Mouse (Mus musculus) lung, embryonic 15.5 days (tissue): ENCODE results near the gene Arl15. TPM values are rescaled to one million over a fixed set of nuclear protein-coding genes. Genes with fewer than 3 reads are reported as not detected.

ENCODE experiments used
- ATAC-seq: fragments of 200-750 bp; cut with Nextera tagmentation; 2 replicates; pipeline ENCODE4 v1.8.0; 2017; ENCODE audit warnings: moderate number of reproducible peaks, borderline replicate concordance; ENCODE audit not compliant: low FRiP score, low TSS enrichment; ENCODE audit errors: extremely low read depth
- H3K27ac ChIP-seq: fragments of 300-500 bp; sonication (generic); 2 replicates; pipeline ENCODE4 v1.5.1; 2015; ENCODE audit warnings: moderate library complexity, mild to moderate bottlenecking, inconsistent platforms
- H3K27me3 ChIP-seq: fragments of 300-500 bp; sonication (generic); 2 replicates; pipeline ENCODE4 v1.6.1; 2015; ENCODE audit warnings: inconsistent platforms
- H3K36me3 ChIP-seq: fragments of 300-500 bp; sonication (generic); 2 replicates; pipeline ENCODE4 v1.6.1; 2015; ENCODE audit warnings: inconsistent platforms
- H3K4me1 ChIP-seq: fragments of 300-500 bp; sonication (generic); 2 replicates; pipeline ENCODE4 v1.6.1; 2015; ENCODE audit warnings: inconsistent platforms
- H3K4me2 ChIP-seq: fragments of 300-500 bp; sonication (generic); 2 replicates; pipeline ENCODE4 v1.6.1; 2015; ENCODE audit warnings: inconsistent platforms, mild to moderate bottlenecking, moderate library complexity
- H3K4me3 ChIP-seq: fragments of 300-500 bp; sonication (generic); 2 replicates; pipeline ENCODE4 v1.5.1; 2015; ENCODE audit warnings: mild to moderate bottlenecking, inconsistent platforms
- H3K9ac ChIP-seq: fragments of 300-500 bp; sonication (generic); 2 replicates; pipeline ENCODE4 v1.6.1; 2015; ENCODE audit warnings: inconsistent platforms
- H3K9me3 ChIP-seq: fragments of 300-500 bp; sonication (generic); 2 replicates; pipeline ENCODE4 v1.6.1; 2016; ENCODE audit warnings: inconsistent platforms
- WGBS: fragments of 180-500 bp; shearing (Covaris S2); methylation state at CpG from one replicate; pipeline ENCODE4 v1.1.7; 2015; 5-methylcytosine and 5-hydroxymethylcytosine counted together
- polyA plus RNA-seq: library from polyadenylated mRNA; unstranded; fragments of >200 nt; fragmentation: Nextera tagmentation; extraction: Ambion mirVana; gene quantifications from 2 replicates; pipeline ENCODE4 v1.2.1, GENCODE M21; 2015

Arl15 gene
- polyA plus RNA-seq, 1 experiment from 2014 or later = 10.6 TPM

- H3K9me3 ChIP-seq = no peaks in the 10 kb centered on the region
- H3K9ac ChIP-seq = no peak overlapping the region
- H3K4me1 ChIP-seq = no peaks in the 10 kb centered on the region
- H3K4me3 ChIP-seq = no peak overlapping the region
- ATAC-seq = no peak
- H3K4me2 ChIP-seq = no peak overlapping the region
- no peaks in the 10 kb centered on the region for H3K27me3 ChIP-seq
- 57% methylated on average over 6 of the region's 6 CpGs for WGBS
- H3K27ac ChIP-seq = no peak overlapping the region
- H3K36me3 ChIP-seq = no peaks in the 10 kb centered on the region
Observed at GRCm38 (mm10) chr13:114060258-114060657, 266.0 kb downstream of the Arl15 start.

GRCm38 (mm10) chr13:114061234-114061633, 266.9 kb downstream of the Arl15 start:
- no peaks in the 10 kb centered on the region for H3K36me3 ChIP-seq
- H3K4me3 ChIP-seq = no peak overlapping the region
- H3K4me2 ChIP-seq = no peak overlapping the region
- no peak overlapping the region for H3K9ac ChIP-seq
- ATAC-seq = no peak
- H3K9me3 ChIP-seq = no peaks in the 10 kb centered on the region
- H3K27ac ChIP-seq = no peak overlapping the region
- no peaks in the 10 kb centered on the region for H3K4me1 ChIP-seq
- 87% methylated on average over 7 of the region's 7 CpGs for whole genome bisulfite sequencing
- no peaks in the 10 kb centered on the region for H3K27me3 ChIP-seq

- no peak overlapping the region for H3K4me2 ChIP-seq
- no peaks in the 10 kb centered on the region for H3K9me3 ChIP-seq
- H3K4me1 ChIP-seq = no peaks in the 10 kb centered on the region
- no peak overlapping the region for H3K27ac ChIP-seq
- no peaks in the 10 kb centered on the region for H3K36me3 ChIP-seq
- no peak overlapping the region for H3K9ac ChIP-seq
- H3K4me3 ChIP-seq = no peak overlapping the region
- ATAC-seq = no peak
- 65% methylated on average over 9 of the region's 9 CpGs for WGBS
- no peaks in the 10 kb centered on the region for H3K27me3 ChIP-seq
Observed at GRCm38 (mm10) chr13:114064069-114064468, 269.8 kb downstream of the Arl15 start.

GRCm38 (mm10) chr13:114065012-114065411, 270.7 kb downstream of the Arl15 start:
- no peak for ATAC-seq
- WGBS = 37% methylated on average over 6 of the region's 6 CpGs
- Histone ChIP-seq H3K9me3 (no peaks in the 10 kb centered on the region), H3K27ac (no peak overlapping the region), H3K4me2 (no peak overlapping the region), H3K36me3 (no peaks in the 10 kb centered on the region), H3K4me3 (no peak overlapping the region), H3K9ac (no peak overlapping the region), H3K27me3 (no peaks in the 10 kb centered on the region), H3K4me1 (no peaks in the 10 kb centered on the region)

GRCm38 (mm10) chr13:114068421-114068820, 274.1 kb downstream of the Arl15 start:
- H3K9ac ChIP-seq = no peak overlapping the region
- H3K9me3 ChIP-seq = no peaks in the 10 kb centered on the region
- no peak for ATAC-seq
- no peak overlapping the region for H3K4me3 ChIP-seq
- H3K27me3 ChIP-seq = no peaks in the 10 kb centered on the region
- no peaks in the 10 kb centered on the region for H3K36me3 ChIP-seq
- no peak overlapping the region for H3K4me2 ChIP-seq
- no peaks in the 10 kb centered on the region for H3K4me1 ChIP-seq
- no peak overlapping the region for H3K27ac ChIP-seq
- WGBS = 94% methylated on average over 5 of the region's 5 CpGs

- WGBS = 89% methylated on average over 7 of the region's 7 CpGs
Observed at GRCm38 (mm10) chr13:114071439-114071838, 277.1 kb downstream of the Arl15 start.

GRCm38 (mm10) chr13:114074471-114074870, 280.2 kb downstream of the Arl15 start:
- no peak overlapping the region for H3K9ac ChIP-seq
- ATAC-seq = no peak
- H3K36me3 ChIP-seq = no peaks in the 10 kb centered on the region
- H3K4me1 ChIP-seq = no peaks in the 10 kb centered on the region
- H3K9me3 ChIP-seq = no peaks in the 10 kb centered on the region
- H3K4me2 ChIP-seq = no peak overlapping the region
- WGBS = 64% methylated on average over 8 of the region's 8 CpGs
- H3K4me3 ChIP-seq = no peak overlapping the region
- no peak overlapping the region for H3K27ac ChIP-seq
- H3K27me3 ChIP-seq = no peaks in the 10 kb centered on the region

More at GRCm38 (mm10) chr13:114071439-114071838, 277.1 kb downstream of the Arl15 start:
- H3K9me3 ChIP-seq = no peaks in the 10 kb centered on the region
- no peak for ATAC-seq
- no peaks in the 10 kb centered on the region for H3K4me1 ChIP-seq
- no peaks in the 10 kb centered on the region for H3K27me3 ChIP-seq
- H3K4me2 ChIP-seq = no peak overlapping the region
- no peak overlapping the region for H3K4me3 ChIP-seq
- H3K9ac ChIP-seq = no peak overlapping the region
- H3K36me3 ChIP-seq = no peaks in the 10 kb centered on the region
- H3K27ac ChIP-seq = no peak overlapping the region

GRCm38 (mm10) chr13:114075724-114076384, 281.5 kb downstream of the Arl15 start:
- no peak overlapping the region for H3K9ac ChIP-seq
- no peaks in the 10 kb centered on the region for H3K4me1 ChIP-seq
- H3K4me3 ChIP-seq = no peak overlapping the region
- no peak overlapping the region for H3K27ac ChIP-seq
- no peaks in the 10 kb centered on the region for H3K9me3 ChIP-seq
- H3K4me2 ChIP-seq = no peak overlapping the region
- ATAC-seq = no peak
- 66% methylated on average over 9 of the region's 9 CpGs for WGBS
- no peaks in the 10 kb centered on the region for H3K27me3 ChIP-seq
- no peaks in the 10 kb centered on the region for H3K36me3 ChIP-seq

GRCm38 (mm10) chr13:114077181-114077580, 282.9 kb downstream of the Arl15 start:
- Histone ChIP-seq H3K4me2 (no peak overlapping the region), H3K9ac (no peak overlapping the region), H3K9me3 (no peaks in the 10 kb centered on the region), H3K4me1 (no peaks in the 10 kb centered on the region), H3K27me3 (no peaks in the 10 kb centered on the region), H3K27ac (no peak overlapping the region), H3K4me3 (no peak overlapping the region), H3K36me3 (no peaks in the 10 kb centered on the region)
- 89% methylated on average over 9 of the region's 9 CpGs for WGBS
- ATAC-seq = no peak

- Histone ChIP-seq H3K9me3 (no peaks in the 10 kb centered on the region), H3K4me3 (no peak overlapping the region), H3K9ac (no peak overlapping the region), H3K4me2 (no peak overlapping the region), H3K27ac (no peak overlapping the region), H3K4me1 (no peaks in the 10 kb centered on the region), H3K27me3 (no peaks in the 10 kb centered on the region), H3K36me3 (no peaks in the 10 kb centered on the region)
- WGBS = 69% methylated on average over 17 of the region's 17 CpGs
- ATAC-seq = no peak; the same call in 1 of the 2 replicates
Observed at GRCm38 (mm10) chr13:114077584-114078270, 283.4 kb downstream of the Arl15 start.

- H3K9ac ChIP-seq = no peak overlapping the region
- WGBS = 80% methylated on average over 4 of the region's 4 CpGs
Observed at GRCm38 (mm10) chr13:114078851-114079250, 284.5 kb downstream of the Arl15 start.

GRCm38 (mm10) chr13:114079751-114080150, 285.4 kb downstream of the Arl15 start:
- WGBS = 91% methylated on average over 6 of the region's 6 CpGs
- Histone ChIP-seq H3K27ac (no peak overlapping the region), H3K4me1 (0 out of 2 replicates have a peak, but pooled peaks cover 6% of the 10 kb centered on the region), H3K9ac (no peak overlapping the region), H3K27me3 (no peaks in the 10 kb centered on the region), H3K4me3 (no peak overlapping the region), H3K9me3 (no peaks in the 10 kb centered on the region), H3K4me2 (no peak overlapping the region), H3K36me3 (no peaks in the 10 kb centered on the region)
- ATAC-seq = no peak

More at GRCm38 (mm10) chr13:114078851-114079250, 284.5 kb downstream of the Arl15 start:
- H3K27me3 ChIP-seq = no peaks in the 10 kb centered on the region
- no peak overlapping the region for H3K4me3 ChIP-seq
- no peak overlapping the region for H3K27ac ChIP-seq
- H3K4me2 ChIP-seq = no peak overlapping the region
- ATAC-seq = no peak
- no peaks in the 10 kb centered on the region for H3K36me3 ChIP-seq
- H3K4me1 ChIP-seq = 0 out of 2 replicates have a peak, but pooled peaks cover under 1% of the 10 kb centered on the region
- H3K9me3 ChIP-seq = no peaks in the 10 kb centered on the region
